Mouse (Mus musculus): Measurements from ENCODE around the gene Bbip1. TPM values are rescaled to one million over a fixed set of nuclear protein-coding genes. Genes with fewer than 3 reads are reported as not detected.

Gene Bbip1
- total RNA-seq, 1 experiment = 21.9 TPM

- DNase-seq (ENCODE audit: low read depth, low spot score) = no peak
These were observed 46.4 kb downstream of the Bbip1 start for GRCm38 (mm10) chr19:53898046-53898445.

DNA sequence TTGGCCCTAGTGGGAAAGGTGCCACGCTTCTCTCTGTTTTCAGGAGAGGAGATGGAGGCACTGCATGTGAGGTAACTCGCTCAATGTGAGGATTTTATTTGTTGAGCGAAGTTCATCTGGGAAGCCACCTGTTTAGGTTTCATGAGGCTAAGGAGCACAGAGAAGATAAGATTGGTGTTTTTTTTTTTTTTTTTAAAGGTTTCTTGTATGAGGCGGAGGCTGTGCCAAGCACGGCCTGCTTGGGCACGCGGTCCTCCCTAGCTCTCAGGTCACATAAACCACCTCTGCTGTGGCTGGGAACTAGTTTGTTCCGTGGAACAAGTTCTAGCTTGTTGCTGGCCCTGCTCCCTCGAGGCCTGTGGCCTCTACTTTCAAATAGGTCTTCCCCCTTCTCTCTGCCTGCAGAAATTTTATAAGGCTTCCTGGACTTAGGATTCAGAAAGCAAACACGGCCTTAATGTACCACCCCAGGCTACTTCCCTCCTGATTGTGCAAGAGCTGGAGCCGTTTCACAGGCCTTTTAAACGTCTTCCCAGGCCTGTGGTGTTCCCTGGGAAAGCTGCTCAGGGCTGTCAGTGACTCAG is 49.8 kb downstream of the Bbip1 start:
- DNase-seq (ENCODE audit: low read depth, low spot score) = no peak
- peaks cover 0 to 4% of the 10 kb centered on the region in 2 experiments; a peak in 1 of 4 replicates for H3K4me1 ChIP-seq (ENCODE audit: control insufficient read depth in 2 of 2, insufficient read depth in 2 of 2, low read length in 2 of 2, poor library complexity in 1 of 2)
- H3K4me3 ChIP-seq (ENCODE audit: insufficient read depth in 1 of 2, low read depth in 1 of 2, low read length in 2 of 2, poor library complexity in 1 of 2, severe bottlenecking in 1 of 2) = no peak overlapping the region
- no peak overlapping the region for H3K27ac ChIP-seq (ENCODE audit: insufficient read depth, low read depth, low read length, poor library complexity, severe bottlenecking)
- H3K9me3 ChIP-seq (ENCODE audit: control insufficient read depth, insufficient read depth, low read depth, low read length) = no peaks in the 10 kb centered on the region
- in situ Hi-C loops (cut with MboI; ENCODE audit: low sequenced_read_pairs in 2 of 2, unreplicated experiment in 2 of 2) = no loop called here
- TF ChIP-seq MAFK (IDR thresholded peaks at IDR 0.05; ENCODE audit: insufficient read depth, low read depth, low read length) (no peak), HCFC1 (IDR thresholded peaks at IDR 0.05; ENCODE audit: borderline replicate concordance, insufficient read depth, low read length) (no peak), CHD2 (IDR thresholded peaks at IDR 0.05; ENCODE audit: low read depth, low read length) (no peak), ZC3H11A (IDR thresholded peaks at IDR 0.05; ENCODE audit: borderline replicate concordance, low read depth, low read length) (no peak), ZNF384 (IDR thresholded peaks at IDR 0.05; ENCODE audit: low read depth, low read length) (no peak)
- no peak overlapping the region for H3K9ac ChIP-seq (ENCODE audit: insufficient read depth, low read depth, low read length, poor library complexity, severe bottlenecking)
- H3K36me3 ChIP-seq (ENCODE audit: control insufficient read depth, insufficient read depth, low read length, poor library complexity, severe bottlenecking) = no peaks in the 10 kb centered on the region

More at GRCm38 (mm10) chr19:53898046-53898445, 46.4 kb downstream of the Bbip1 start:
- H3K4me1 ChIP-seq (ENCODE audit: control insufficient read depth in 2 of 2, insufficient read depth in 2 of 2, low read length in 2 of 2, poor library complexity in 1 of 2) = no peaks in the 10 kb centered on the region
- in situ Hi-C loops (cut with MboI; ENCODE audit: low sequenced_read_pairs in 2 of 2, unreplicated experiment in 2 of 2) = no loop called here
- H3K27ac ChIP-seq (ENCODE audit: insufficient read depth, low read depth, low read length, poor library complexity, severe bottlenecking) = no peak overlapping the region
- TF ChIP-seq ZC3H11A (IDR thresholded peaks at IDR 0.05; ENCODE audit: borderline replicate concordance, low read depth, low read length) (no peak), MAFK (IDR thresholded peaks at IDR 0.05; ENCODE audit: insufficient read depth, low read depth, low read length) (no peak), CHD2 (IDR thresholded peaks at IDR 0.05; ENCODE audit: low read depth, low read length) (no peak), ZNF384 (IDR thresholded peaks at IDR 0.05; ENCODE audit: low read depth, low read length) (no peak), HCFC1 (IDR thresholded peaks at IDR 0.05; ENCODE audit: borderline replicate concordance, insufficient read depth, low read length) (no peak)
- no peaks in the 10 kb centered on the region for H3K9me3 ChIP-seq (ENCODE audit: control insufficient read depth, insufficient read depth, low read depth, low read length)
- no peak overlapping the region for H3K4me3 ChIP-seq (ENCODE audit: insufficient read depth in 1 of 2, low read depth in 1 of 2, low read length in 2 of 2, poor library complexity in 1 of 2, severe bottlenecking in 1 of 2)
- H3K9ac ChIP-seq (ENCODE audit: insufficient read depth, low read depth, low read length, poor library complexity, severe bottlenecking) = no peak overlapping the region
- H3K36me3 ChIP-seq (ENCODE audit: control insufficient read depth, insufficient read depth, low read length, poor library complexity, severe bottlenecking) = no peaks in the 10 kb centered on the region

- no peaks in the 10 kb centered on the region for H3K9me3 ChIP-seq (ENCODE audit: control insufficient read depth, insufficient read depth, low read depth, low read length)
- no peak overlapping the region for H3K27ac ChIP-seq (ENCODE audit: insufficient read depth, low read depth, low read length, poor library complexity, severe bottlenecking)
- TF ChIP-seq CHD2 (IDR thresholded peaks at IDR 0.05; ENCODE audit: low read depth, low read length) = no peak
- no peak for TF ChIP-seq ZNF384 (IDR thresholded peaks at IDR 0.05; ENCODE audit: low read depth, low read length)
- TF ChIP-seq HCFC1 (IDR thresholded peaks at IDR 0.05; ENCODE audit: borderline replicate concordance, insufficient read depth, low read length) = no peak
- no peak for TF ChIP-seq MAFK (IDR thresholded peaks at IDR 0.05; ENCODE audit: insufficient read depth, low read depth, low read length)
- no peak for TF ChIP-seq ZC3H11A (IDR thresholded peaks at IDR 0.05; ENCODE audit: borderline replicate concordance, low read depth, low read length)
- no peak overlapping the region for H3K4me3 ChIP-seq (ENCODE audit: insufficient read depth in 1 of 2, low read depth in 1 of 2, low read length in 2 of 2, poor library complexity in 1 of 2, severe bottlenecking in 1 of 2)
- no peak for DNase-seq (ENCODE audit: low read depth, low spot score)
- no peaks in the 10 kb centered on the region for H3K36me3 ChIP-seq (ENCODE audit: control insufficient read depth, insufficient read depth, low read length, poor library complexity, severe bottlenecking)
- peaks cover 0 to 4% of the 10 kb centered on the region in 2 experiments; a peak in 1 of 4 replicates for H3K4me1 ChIP-seq (ENCODE audit: control insufficient read depth in 2 of 2, insufficient read depth in 2 of 2, low read length in 2 of 2, poor library complexity in 1 of 2)
- in situ Hi-C loops (cut with MboI; ENCODE audit: low sequenced_read_pairs in 2 of 2, unreplicated experiment in 2 of 2) = no loop called here
- H3K9ac ChIP-seq (ENCODE audit: insufficient read depth, low read depth, low read length, poor library complexity, severe bottlenecking) = no peak overlapping the region
These were observed 50.7 kb downstream of the Bbip1 start for GRCm38 (mm10) chr19:53893711-53894171.

DNA sequence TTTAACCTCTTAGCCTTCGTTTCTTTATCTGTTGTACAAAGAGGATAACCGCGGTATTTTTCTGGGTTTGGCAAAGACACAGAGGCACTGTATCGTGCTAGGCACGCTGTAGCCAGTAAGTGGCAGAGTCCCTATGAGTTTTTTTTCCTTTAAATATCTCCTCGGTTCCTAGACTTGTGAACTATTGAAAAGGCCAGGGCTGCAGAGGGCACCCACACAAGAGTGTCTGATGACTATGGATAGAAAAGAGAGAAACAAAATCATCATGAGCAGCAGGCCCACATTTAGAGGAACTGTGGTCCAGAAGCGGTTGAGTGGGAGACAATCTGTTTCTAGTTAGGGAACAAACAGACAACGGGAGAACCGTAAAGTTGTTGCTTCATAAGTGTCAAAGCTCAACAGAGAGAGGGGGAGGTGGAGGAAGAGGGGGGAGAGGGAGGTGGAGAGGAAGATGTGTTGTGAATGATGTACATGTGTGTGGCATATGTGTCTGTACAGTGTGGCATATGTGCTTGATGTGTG is 51.5 kb downstream of the Bbip1 start:
- H3K9me3 ChIP-seq (ENCODE audit: control insufficient read depth, insufficient read depth, low read depth, low read length) = no peaks in the 10 kb centered on the region
- DNase-seq (ENCODE audit: low read depth, low spot score) = no peak
- no peak overlapping the region for H3K9ac ChIP-seq (ENCODE audit: insufficient read depth, low read depth, low read length, poor library complexity, severe bottlenecking)
- H3K4me1 ChIP-seq (ENCODE audit: control insufficient read depth in 2 of 2, insufficient read depth in 2 of 2, low read length in 2 of 2, poor library complexity in 1 of 2) = peaks cover 0 to 4% of the 10 kb centered on the region in 2 experiments; a peak in 1 of 4 replicates
- TF ChIP-seq ZC3H11A (IDR thresholded peaks at IDR 0.05; ENCODE audit: borderline replicate concordance, low read depth, low read length) (no peak), HCFC1 (IDR thresholded peaks at IDR 0.05; ENCODE audit: borderline replicate concordance, insufficient read depth, low read length) (no peak), MAFK (IDR thresholded peaks at IDR 0.05; ENCODE audit: insufficient read depth, low read depth, low read length) (no peak), CHD2 (IDR thresholded peaks at IDR 0.05; ENCODE audit: low read depth, low read length) (no peak), ZNF384 (IDR thresholded peaks at IDR 0.05; ENCODE audit: low read depth, low read length) (no peak)
- no peak overlapping the region for H3K27ac ChIP-seq (ENCODE audit: insufficient read depth, low read depth, low read length, poor library complexity, severe bottlenecking)
- in situ Hi-C loops (cut with MboI; ENCODE audit: low sequenced_read_pairs in 2 of 2, unreplicated experiment in 2 of 2) = no loop called here
- no peak overlapping the region for H3K4me3 ChIP-seq (ENCODE audit: insufficient read depth in 1 of 2, low read depth in 1 of 2, low read length in 2 of 2, poor library complexity in 1 of 2, severe bottlenecking in 1 of 2)
- no peaks in the 10 kb centered on the region for H3K36me3 ChIP-seq (ENCODE audit: control insufficient read depth, insufficient read depth, low read length, poor library complexity, severe bottlenecking)
